Mouse (Mus musculus) heart, postnatal 0 days (tissue): ENCODE data around the gene Slc35c2.

ENCODE experiments used
- CTCF ChIP-seq: IDR thresholded peaks from 2 replicates; pipeline ENCODE4 v1.5.1; 2016; ENCODE audit warnings: antibody characterized with exemption, control low read depth, low read depth
- EP300 ChIP-seq: IDR thresholded peaks from 2 replicates; pipeline ENCODE4 v1.6.1; 2016; ENCODE audit warnings: antibody characterized with exemption, low read depth

- TF ChIP-seq CTCF = no peak
- TF ChIP-seq EP300 = no peak
Measured at GRCm38 (mm10) chr2:165283644-165284043, 4.0 kb downstream of the Slc35c2 start.
